Mouse (Mus musculus) neutrophil, adult 83 days (primary cell): ENCODE measurements around the gene Arsa. TPM values are rescaled to one million over a fixed set of nuclear protein-coding genes. Genes with fewer than 3 reads are reported as not detected.

ENCODE experiments used
- total RNA-seq, 2 experiments: library from RNA; stranded (reverse); gene quantifications; one replicate each; pipeline ENCODE4 v1.2.4; 2023

Arsa gene
- 10 to 100 TPM; 12.7 to 14.9 TPM for total RNA-seq

DNA sequence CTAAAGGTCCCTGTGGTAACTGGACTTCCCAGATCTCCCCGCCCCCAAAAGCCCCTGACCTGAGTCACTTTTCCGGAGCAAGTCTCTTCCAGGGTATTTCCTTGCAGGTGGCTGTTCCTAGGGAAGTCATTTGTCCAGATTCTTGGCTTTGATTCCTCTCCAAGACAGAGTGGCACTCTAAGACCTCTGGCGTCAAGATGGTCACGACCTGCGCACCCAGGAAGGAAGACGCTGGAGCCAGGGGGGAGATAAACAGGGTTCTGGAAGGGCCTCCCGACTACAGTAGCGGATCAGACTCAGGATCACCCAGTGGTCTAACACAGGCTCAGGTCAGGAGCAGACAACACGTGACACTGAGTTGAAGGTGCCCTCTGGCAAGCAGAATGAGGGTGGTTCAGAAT lies at the start of gene Arsa:
Gene Arsa, minus strand, starts transcription at position 335 of the 401 bp plus-strand sequence.

GRCm38 (mm10) chr15:89498961-89499688 lies 21.9 kb upstream of the Arsa start, which contains the start of gene Shank3:
Gene Shank3, plus strand, starts transcription at chr15:89499623.

DNA sequence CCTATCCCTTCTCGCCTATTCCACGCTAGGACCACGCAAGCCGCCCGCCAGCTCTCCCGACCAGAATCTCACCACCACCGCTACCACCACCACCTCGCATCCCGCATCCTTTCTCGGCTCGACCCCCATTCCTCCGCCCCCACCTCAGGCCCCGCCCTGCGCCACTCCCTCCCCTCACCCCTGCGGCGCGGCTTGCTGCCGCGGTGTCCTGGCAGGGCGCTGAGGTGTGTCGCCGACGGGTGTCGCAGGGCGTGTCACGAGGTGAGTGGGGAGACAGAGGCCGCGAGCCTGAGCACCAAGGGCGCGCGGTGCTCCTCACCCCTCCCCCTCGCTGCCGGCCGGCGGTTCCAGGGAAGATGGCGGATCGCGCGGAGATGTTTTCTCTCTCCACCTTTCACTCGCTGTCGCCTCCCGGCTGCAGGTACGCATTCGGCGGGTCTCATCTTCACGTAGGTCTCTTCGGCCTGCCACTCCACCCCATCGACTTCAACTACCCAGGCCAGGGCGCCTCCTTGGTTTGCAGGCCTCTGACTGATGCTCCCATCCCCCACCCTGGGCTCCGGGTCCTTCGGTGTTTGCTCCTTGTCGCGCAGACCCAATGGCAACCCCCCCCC lies 23.3 kb downstream of the Arsa start, which contains the start of gene Mapk8ip2:
Gene Mapk8ip2, plus strand, starts transcription at position 49 of the 614 bp plus-strand sequence.

GRCm38 (mm10) chr15:89429352-89430221 lies 47.6 kb downstream of the Arsa start, which contains the start of the genes C730034F03Rik, Gm44502 and Chkb:
Gene C730034F03Rik, plus strand, starts transcription at chr15:89429589.
Gene Gm44502, minus strand, starts transcription at chr15:89429696.
Gene Chkb, minus strand, starts transcription at chr15:89429908.

GRCm38 (mm10) chr15:89425711-89426121 lies 51.5 kb downstream of the Arsa start, which contains the start of gene Cpt1b:
Gene Cpt1b, minus strand, starts transcription at chr15:89425863.

Other genes with a start within 250 kb of the Arsa start
- gene Sbf1, start 162.1 kb downstream of the Arsa start, total RNA-seq = 100 to 1,000 TPM; 110 to 118 TPM
- gene Adm2, start 154.7 kb downstream of the Arsa start, total RNA-seq = not detected
- not detected for gene Miox, start 143.0 kb downstream of the Arsa start, total RNA-seq
- 10 to 100 TPM; 38.9 to 51.4 TPM for gene Lmf2, start 121.8 kb downstream of the Arsa start, total RNA-seq
- 100 to 1,000 TPM in 1 of 2 experiments, 10 to 100 TPM in 1; 92.6 to 104 TPM for gene Ncaph2, start 121.7 kb downstream of the Arsa start, total RNA-seq
- gene Sco2, start 103.6 kb downstream of the Arsa start, total RNA-seq = 1 to 10 TPM; 5.1 to 5.4 TPM
- gene Tymp, start 100.4 kb downstream of the Arsa start, total RNA-seq = under 1 TPM; 0.22 to 0.24 TPM
- gene Odf3b, start 98.1 kb downstream of the Arsa start, total RNA-seq = 1 to 10 TPM in 1 of 2 experiments, not detected in 1; 1.1 TPM
- not detected for gene Klhdc7b, start 92.5 kb downstream of the Arsa start, total RNA-seq
- not detected for gene Syce3, start 66.9 kb downstream of the Arsa start, total RNA-seq
- gene Cpt1b, start 51.6 kb downstream of the Arsa start, total RNA-seq = 1 to 10 TPM; 4.3 to 5.4 TPM
- 10 to 100 TPM; 11.1 to 15.7 TPM for gene C730034F03Rik, start 47.8 kb downstream of the Arsa start, total RNA-seq
- not detected for gene Gm44502, start 47.7 kb downstream of the Arsa start, total RNA-seq
- gene Chkb, start 47.5 kb downstream of the Arsa start, total RNA-seq = 100 to 1,000 TPM; 101 to 122 TPM
- not detected for gene Mapk8ip2, start 23.5 kb downstream of the Arsa start, total RNA-seq
- gene Shank3, start 22.2 kb upstream of the Arsa start, total RNA-seq = 1 to 10 TPM; 1.0 to 3.4 TPM
- gene Acr, start 90.9 kb upstream of the Arsa start, total RNA-seq = not detected
- gene Rabl2, start 114.5 kb upstream of the Arsa start, total RNA-seq = 1 to 10 TPM; 2.0 to 4.4 TPM